Mouse (Mus musculus) MEL (cell line): ENCODE data around the gene Tmprss12.

Experiments used
- CTCF ChIP-seq, 3 experiments: IDR thresholded peaks in 2 of 3; conservative IDR thresholded peaks in 1 of 3; 2 replicates each; pipeline ENCODE4 v1.5.1; 2011 to 2012; ENCODE audit warnings: low read length in 3 of 3, low read depth in 2 of 3, mild to moderate bottlenecking in 2 of 3, improper control_type of control experiment in 1 of 3, inconsistent platforms in 1 of 3, mixed read lengths in 1 of 3, moderate library complexity in 1 of 3; ENCODE audit not compliant: control insufficient read depth in 1 of 3, insufficient read depth in 1 of 3, poor library complexity in 1 of 3, severe bottlenecking in 1 of 3
- ETS1 ChIP-seq: IDR thresholded peaks from 2 replicates; pipeline ENCODE4 v1.6.1; 2012; ENCODE audit warnings: low read depth, mild to moderate bottlenecking, inconsistent platforms, low read length, improper control_type of control experiment, moderate library complexity
- GATA1 ChIP-seq: IDR thresholded peaks from 2 replicates; pipeline ENCODE4 v1.6.1; 2011; ENCODE audit warnings: low read depth, low read length, improper control_type of control experiment
- JUND ChIP-seq: IDR thresholded peaks from 2 replicates; pipeline ENCODE4 v1.6.1; 2011; ENCODE audit warnings: low read depth, mild to moderate bottlenecking, improper control_type of control experiment, low read length
- MEF2A ChIP-seq: IDR thresholded peaks from 2 replicates; pipeline ENCODE4 v1.6.1; 2014; ENCODE audit warnings: low read depth, mild to moderate bottlenecking, inconsistent platforms, low read length, improper control_type of control experiment; ENCODE audit not compliant: poor library complexity, insufficient replicate concordance, severe bottlenecking; ENCODE audit errors: extremely low read depth
- POLR2A ChIP-seq, 2 experiments: IDR thresholded peaks; 2 replicates each; pipeline ENCODE4 v1.6.1; 2011 to 2012; ENCODE audit warnings: low read length in 2 of 2, mild to moderate bottlenecking in 2 of 2, control low read depth in 1 of 2, improper control_type of control experiment in 1 of 2, low read depth in 1 of 2, moderate library complexity in 1 of 2; ENCODE audit not compliant: control insufficient read depth in 1 of 2, insufficient read depth in 1 of 2, poor library complexity in 1 of 2
- USF2 ChIP-seq, 2 experiments: IDR thresholded peaks; 2 replicates each; pipeline ENCODE4 v1.6.1; 2011 to 2012; ENCODE audit warnings: improper control_type of control experiment in 2 of 2, low read length in 2 of 2, borderline replicate concordance in 1 of 2, inconsistent platforms in 1 of 2, low read depth in 1 of 2, mild to moderate bottlenecking in 1 of 2; ENCODE audit not compliant: insufficient read depth in 1 of 2
- ZC3H11A ChIP-seq: IDR thresholded peaks from 2 replicates; pipeline ENCODE4 v1.6.1; 2012; ENCODE audit warnings: low read depth, mild to moderate bottlenecking, inconsistent platforms, low read length, improper control_type of control experiment
- ZKSCAN1 ChIP-seq: IDR thresholded peaks from 2 replicates; pipeline ENCODE4 v1.6.1; 2012; ENCODE audit warnings: low read depth, mild to moderate bottlenecking, inconsistent platforms, low read length, improper control_type of control experiment, moderate library complexity
- ZNF384 ChIP-seq: IDR thresholded peaks from 2 replicates; pipeline ENCODE4 v1.6.1; 2012; ENCODE audit warnings: low read depth, mild to moderate bottlenecking, inconsistent platforms, low read length, improper control_type of control experiment

GRCm38 (mm10) chr15:100265586-100266325, 14.9 kb upstream of the Tmprss12 start:
- TF ChIP-seq POLR2A (IDR thresholded peaks at IDR 0.05; ENCODE audit: control insufficient read depth in 1 of 2, insufficient read depth in 1 of 2, low read depth in 1 of 2, low read length in 2 of 2, poor library complexity in 1 of 2) (no peak), ETS1 (no peak), CTCF (IDR thresholded peaks at IDR 0.05 in 2 of 3, conservative IDR thresholded peaks at IDR 0.05 in 1 of 3; ENCODE audit: control insufficient read depth in 1 of 3, insufficient read depth in 1 of 3, low read depth in 2 of 3, low read length in 3 of 3, poor library complexity in 1 of 3, severe bottlenecking in 1 of 3) (no peak), ZNF384 (no peak), ZKSCAN1 (no peak), USF2 (IDR thresholded peaks at IDR 0.05; ENCODE audit: borderline replicate concordance in 1 of 2, insufficient read depth in 1 of 2, low read depth in 1 of 2, low read length in 2 of 2) (no peak), JUND (no peak), GATA1 (no peak), ZC3H11A (no peak), MEF2A (no peak)
